Mouse (Mus musculus) heart, adult 2 months (tissue): ENCODE measurements at regions not wholly inside any gene's neighbourhood (a gene's known extent, or its start where the extent isn't known, plus 50 kb on each side); places are given as distances from the start of the nearest gene placed in this dataset.

Experiments used
- DNase-seq, 2 experiments: peaks; one replicate each; pipeline ENCODE4 v3.0.0; 2021
- H3K27ac ChIP-seq: fragments of 200-600 bp; 2 replicates; pipeline ENCODE4 v1.8.1; 2022
- H3K27me3 ChIP-seq: fragments of 200-500 bp; 2 replicates; pipeline ENCODE4 v1.6.1; 2012; ENCODE audit warnings: mild to moderate bottlenecking, low read length, inconsistent platforms, mixed read lengths; ENCODE audit not compliant: control insufficient read depth, insufficient read depth
- H3K36me3 ChIP-seq: fragments of 200-500 bp; 2 replicates; pipeline ENCODE4 v1.6.1; 2012; ENCODE audit warnings: low read length, inconsistent platforms; ENCODE audit not compliant: control insufficient read depth, insufficient read depth
- H3K4me1 ChIP-seq: fragments of 200-500 bp; 2 replicates; pipeline ENCODE4 v1.6.1; 2011; ENCODE audit warnings: low read length; ENCODE audit not compliant: control insufficient read depth, insufficient read depth
- H3K4me3 ChIP-seq: fragments of 200-600 bp; 2 replicates; pipeline ENCODE4 v1.8.1; 2022
- H3K79me2 ChIP-seq: fragments of 200-500 bp; replicated peaks from 2 replicates; pipeline ENCODE4 v1.6.1; 2012; ENCODE audit warnings: mild to moderate bottlenecking, inconsistent platforms, low read length, moderate library complexity, mixed read lengths; ENCODE audit not compliant: control insufficient read depth, insufficient read depth
- H3K9ac ChIP-seq: fragments of 200-500 bp; 2 replicates; pipeline ENCODE4 v1.6.1; 2012; ENCODE audit warnings: low read depth, mild to moderate bottlenecking, control low read depth, inconsistent platforms, low read length, mixed read lengths
- CTCF ChIP-seq: fragments of 200-600 bp; IDR thresholded peaks from 2 replicates; pipeline ENCODE4 v1.8.1; 2022; ENCODE audit warnings: antibody characterized with exemption, mild to moderate bottlenecking, moderate library complexity
- EP300 ChIP-seq: fragments of 200-500 bp; IDR thresholded peaks from 2 replicates; pipeline ENCODE4 v1.6.1; 2011; ENCODE audit warnings: low read depth, low read length, control low read depth; ENCODE audit not compliant: insufficient read depth
- POLR2A ChIP-seq: fragments of 200-500 bp; IDR thresholded peaks from 2 replicates; pipeline ENCODE4 v1.6.1; 2011; ENCODE audit warnings: mild to moderate bottlenecking, low read depth, low read length, control low read depth; ENCODE audit not compliant: insufficient read depth
- WGBS: fragments of 180-500 bp; shearing (Covaris S2); methylation state at CpG from one replicate; pipeline ENCODE4 v1.1.7; 2018; 5-methylcytosine and 5-hydroxymethylcytosine counted together
- intact Hi-C: fragments of 180-260 bp; cut with DNase I; formaldehyde crosslinking; loops from one replicate; pipeline ENCODE4 v1.15.1; 2025

DNA sequence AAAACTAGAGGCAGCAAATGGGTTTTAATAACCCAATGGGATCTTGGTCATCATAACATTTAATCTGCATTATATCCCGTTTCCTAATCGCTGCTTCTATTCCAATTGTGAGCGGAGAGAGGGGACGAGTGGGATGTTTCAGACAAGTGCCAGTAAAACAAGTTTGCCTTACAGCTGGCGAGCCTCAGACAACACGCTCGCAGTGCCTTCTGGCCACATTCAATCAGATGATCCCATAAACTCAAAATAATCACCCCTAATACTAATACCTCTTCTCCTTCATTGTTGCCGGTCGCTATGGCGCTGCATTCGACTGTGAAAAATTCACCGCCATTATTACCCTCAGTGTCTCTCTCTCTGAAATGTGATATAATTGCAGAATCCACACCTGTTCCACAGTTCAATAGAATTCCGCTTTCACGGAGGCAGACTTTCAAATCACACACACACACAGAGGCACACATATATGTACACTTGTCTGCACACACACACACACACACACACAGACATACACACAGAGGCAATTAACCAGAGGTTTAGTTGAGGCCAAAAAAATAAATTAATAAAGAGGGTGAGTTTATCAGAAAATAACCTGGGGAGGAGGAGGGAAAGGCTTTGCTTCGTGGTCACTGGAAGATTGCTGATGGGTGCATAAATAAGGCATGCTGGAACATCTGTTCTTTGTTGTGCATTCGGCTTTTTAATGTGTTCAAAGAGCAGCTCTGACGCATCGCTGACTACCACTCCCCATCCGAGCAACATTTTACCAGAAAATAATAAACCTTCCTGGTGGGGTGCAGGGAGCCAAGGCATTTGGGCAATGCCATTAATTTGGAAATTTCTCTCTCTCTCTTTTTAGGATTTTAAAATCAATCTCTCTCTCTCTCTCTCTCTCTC lies 248.9 kb downstream of the Satb1 start:
- H3K4me3 ChIP-seq: no peak overlapping the region
- TF ChIP-seq CTCF (no peak), EP300 (no peak)
- no peaks in the 10 kb centered on the region for H3K79me2 ChIP-seq
- DNase-seq: no peak
- H3K27ac ChIP-seq: no peak overlapping the region
- H3K36me3 ChIP-seq: no peaks in the 10 kb centered on the region
- peaks cover 3% of the 10 kb centered on the region; the same call in 1 of the 2 replicates for H3K4me1 ChIP-seq
- intact Hi-C loops: no loop called here
- 73% methylated on average over 19 of the region's 19 CpGs for WGBS
- H3K27me3 ChIP-seq: no peaks in the 10 kb centered on the region
- no peak overlapping the region for H3K9ac ChIP-seq

DNA sequence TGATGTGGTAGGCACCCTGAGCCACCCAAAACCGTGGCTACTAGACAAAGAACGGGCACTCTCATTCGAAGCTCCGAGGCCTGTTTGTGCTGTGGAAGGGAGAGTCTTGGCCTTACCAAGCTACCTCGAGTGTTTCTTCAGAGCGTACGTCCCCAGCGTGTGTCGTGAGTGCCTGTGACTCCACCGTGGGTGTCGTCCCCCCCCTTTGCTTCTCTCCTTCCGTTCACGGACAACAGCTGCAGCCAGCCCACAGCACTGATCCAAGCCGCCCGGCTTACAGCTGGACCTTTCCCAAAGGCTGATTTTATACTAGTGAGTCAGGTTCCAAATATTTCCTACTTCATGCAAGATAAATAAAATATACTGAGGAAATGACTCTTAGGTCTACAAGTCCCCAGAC lies 249.8 kb downstream of the Satb1 start:
- DNase-seq: peak; percentile 40 to 60
- H3K4me1 ChIP-seq: peaks cover 3% of the 10 kb centered on the region; the same call in 1 of the 2 replicates
- H3K9ac ChIP-seq: peak overlapping the region; percentile 16; the same call in 1 of the 2 replicates
- H3K4me3 ChIP-seq: no peak overlapping the region
- no peak overlapping the region for H3K27ac ChIP-seq
- TF ChIP-seq CTCF (no peak), EP300 (no peak), POLR2A (no peak)
- H3K27me3 ChIP-seq: no peaks in the 10 kb centered on the region
- intact Hi-C loops: no loop called here
- H3K36me3 ChIP-seq: no peaks in the 10 kb centered on the region
- no peaks in the 10 kb centered on the region for H3K79me2 ChIP-seq
- WGBS: 37% methylated on average over 15 of the region's 15 CpGs

DNA sequence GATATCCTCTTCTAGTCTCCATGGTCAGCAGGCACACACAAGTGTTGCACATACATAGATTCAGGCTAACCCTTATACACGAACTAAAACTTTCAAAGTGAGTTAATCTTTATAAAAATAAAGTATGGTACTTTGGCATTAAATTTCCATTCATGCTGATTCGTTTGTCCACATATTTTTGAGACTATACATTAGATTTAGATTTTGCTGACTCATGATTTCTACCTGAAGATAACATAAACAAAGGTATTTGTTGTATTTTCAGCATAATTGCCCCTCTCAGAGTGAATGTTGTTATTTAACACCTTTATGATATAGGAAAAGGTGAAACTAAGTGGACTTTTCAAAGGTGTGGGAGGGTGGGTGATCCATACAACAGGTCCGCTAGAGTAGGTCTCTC lies 277.2 kb downstream of the Satb1 start:
- TF ChIP-seq POLR2A (no peak), CTCF (no peak), EP300 (no peak)
- Histone ChIP-seq H3K4me3 (no peak overlapping the region), H3K79me2 (no peaks in the 10 kb centered on the region), H3K9ac (no peak overlapping the region), H3K27me3 (no peaks in the 10 kb centered on the region), H3K36me3 (no peaks in the 10 kb centered on the region), H3K4me1 (no peaks in the 10 kb centered on the region), H3K27ac (no peak overlapping the region)
- 74% methylated on average over 3 of the region's 3 CpGs for WGBS
- intact Hi-C loops: no loop called here
- no peak for DNase-seq

DNA sequence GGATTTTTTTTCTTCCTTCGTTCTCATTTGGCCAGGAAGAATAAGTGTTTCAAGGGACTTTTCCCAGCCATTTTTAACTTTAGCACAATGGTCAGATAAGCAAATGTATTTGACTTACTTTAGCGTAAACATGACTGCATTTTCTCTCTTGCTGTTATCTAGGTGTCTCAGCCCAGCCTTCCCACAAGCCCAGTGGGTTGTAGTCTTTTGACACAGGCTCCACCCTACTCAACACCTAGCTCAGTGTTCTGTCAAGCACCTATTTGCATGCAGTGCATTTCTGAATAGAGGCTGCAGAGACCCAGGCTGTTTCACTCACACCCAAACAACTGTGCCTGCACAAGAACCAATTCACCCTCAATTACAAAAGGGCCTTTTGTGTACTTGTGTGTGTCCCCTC lies 278.6 kb downstream of the Satb1 start:
- Histone ChIP-seq H3K79me2 (no peaks in the 10 kb centered on the region), H3K27ac (no peak overlapping the region), H3K4me1 (no peaks in the 10 kb centered on the region), H3K36me3 (no peaks in the 10 kb centered on the region), H3K4me3 (no peak overlapping the region), H3K9ac (no peak overlapping the region), H3K27me3 (no peaks in the 10 kb centered on the region)
- intact Hi-C loops: no loop called here
- TF ChIP-seq CTCF (no peak), POLR2A (no peak), EP300 (no peak)
- 45% methylated on average over 2 of the region's 2 CpGs for WGBS
- no peak for DNase-seq

DNA sequence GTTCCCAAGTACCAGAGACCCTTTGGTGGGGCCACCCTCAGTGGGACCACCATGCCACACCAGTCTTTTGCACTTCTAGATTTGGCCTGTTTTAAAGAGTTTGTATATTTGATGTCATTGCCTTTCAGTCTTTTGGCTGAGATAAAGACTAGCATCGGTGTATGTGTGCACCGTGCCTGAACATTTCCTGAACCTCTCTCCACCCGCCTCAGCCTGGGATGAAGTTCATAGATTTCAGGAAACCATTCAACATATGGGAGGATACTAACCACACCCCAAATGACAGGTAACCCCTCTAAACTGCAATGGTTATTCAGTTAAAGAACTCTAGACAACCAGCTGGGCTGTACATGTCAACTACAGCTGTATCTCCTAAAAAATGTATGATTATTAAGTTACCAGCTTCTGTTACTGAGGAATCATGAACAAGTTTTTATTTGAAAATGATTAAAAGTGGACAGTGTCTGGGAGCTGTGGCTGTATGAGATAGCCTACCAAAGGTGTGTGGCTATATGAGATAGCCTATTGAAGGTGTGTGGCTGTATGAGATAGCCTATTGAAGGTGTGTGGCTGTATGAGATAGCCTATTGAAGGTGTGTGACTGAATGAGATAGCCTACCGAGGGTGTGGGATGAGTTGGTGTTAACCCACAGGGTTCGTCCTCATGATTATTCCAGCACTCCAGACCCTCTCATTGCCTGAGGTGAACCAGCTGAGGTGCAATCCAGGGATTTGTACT lies 280.6 kb downstream of the Satb1 start:
- WGBS: 75% methylated on average over 5 of the region's 5 CpGs
- TF ChIP-seq CTCF (no peak), EP300 (no peak), POLR2A (no peak)

DNA sequence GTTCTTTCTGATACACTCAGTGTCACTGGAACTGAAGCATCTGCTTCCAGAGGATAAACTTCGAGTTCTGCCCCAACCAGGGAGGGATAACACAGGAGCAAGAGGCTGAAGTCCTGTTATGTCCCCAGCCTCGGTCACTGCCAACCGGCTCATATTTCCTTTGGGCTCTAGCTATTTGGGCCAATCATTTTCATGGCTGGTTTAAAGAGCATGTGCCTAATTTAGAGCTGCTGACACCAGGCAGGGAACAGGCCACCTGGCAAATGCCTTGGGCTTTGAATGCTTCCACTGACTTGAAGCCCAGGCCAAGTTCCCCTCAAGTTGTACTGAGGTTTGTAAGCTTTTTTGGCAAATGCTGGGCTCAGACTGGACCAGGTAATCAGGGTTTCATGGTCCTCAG lies 286.1 kb downstream of the Satb1 start:
- H3K36me3 ChIP-seq: no peaks in the 10 kb centered on the region

More for the DNA sequence above, 280.6 kb downstream of the Satb1 start:
- H3K27ac ChIP-seq: no peak overlapping the region
- intact Hi-C loops: no loop called here
- no peak overlapping the region for H3K4me3 ChIP-seq
- no peaks in the 10 kb centered on the region for H3K27me3 ChIP-seq
- no peak for DNase-seq
- H3K4me1 ChIP-seq: no peaks in the 10 kb centered on the region
- H3K79me2 ChIP-seq: no peaks in the 10 kb centered on the region
- H3K9ac ChIP-seq: no peak overlapping the region
- no peaks in the 10 kb centered on the region for H3K36me3 ChIP-seq

More for the DNA sequence above, 286.1 kb downstream of the Satb1 start:
- no peaks in the 10 kb centered on the region for H3K27me3 ChIP-seq
- WGBS: 36% methylated on average over 3 of the region's 3 CpGs
- H3K27ac ChIP-seq: no peak overlapping the region; the same call in 1 of the 2 replicates
- H3K4me3 ChIP-seq: no peak overlapping the region
- H3K9ac ChIP-seq: no peak overlapping the region
- H3K79me2 ChIP-seq: no peaks in the 10 kb centered on the region
- TF ChIP-seq EP300: 0 out of 2 replicates have a peak, but pooled peaks have one; percentile 37
- TF ChIP-seq POLR2A: no peak
- TF ChIP-seq CTCF: no peak
- intact Hi-C loops: loop anchor here (10.0 kb wide), 1 partner anchor 108 kb away; no protein-coding TSS in a partner anchor
- H3K4me1 ChIP-seq: no peaks in the 10 kb centered on the region
- peak in 1 of 2 experiments; percentile 51 for DNase-seq
